Mouse (Mus musculus): Measurements from ENCODE around the gene Ugt1a9.
"Not testable (repeated sequence)": the region's sequence is repeated elsewhere in the genome, so short reads cannot be mapped to it uniquely, and the experiment has no call there.

GRCm38 (mm10) chr1:88125827-88126360 is 55.3 kb downstream of the Ugt1a9 start:
- TF ChIP-seq HCFC1 (IDR thresholded peaks at IDR 0.05; ENCODE audit: borderline replicate concordance, insufficient read depth, low read length); ZC3H11A (IDR thresholded peaks at IDR 0.05; ENCODE audit: borderline replicate concordance, low read depth, low read length): not testable (repeated sequence)
